Mouse (Mus musculus) liver, adult 2 months (tissue): ENCODE results near the gene Clint1.

Experiments used
- CTCF ChIP-seq: fragments of 200-500 bp; IDR thresholded peaks from 2 replicates; pipeline ENCODE4 v1.5.1; 2011; ENCODE audit warnings: low read depth, low read length, control low read depth
- POLR2A ChIP-seq: fragments of 200-500 bp; IDR thresholded peaks from 2 replicates; pipeline ENCODE4 v1.6.1; 2011; ENCODE audit warnings: low read length, control low read depth; ENCODE audit not compliant: insufficient read depth; ENCODE audit errors: extremely low read depth

GRCm38 (mm10) chr11:45886596-45886995 is 34.7 kb downstream of the Clint1 start:
- TF ChIP-seq POLR2A (no peak), CTCF (no peak)
